Mouse (Mus musculus) CD4-positive naive resting alpha-beta T cell, adult 57 days (primary cell): Measurements from ENCODE around the gene Atp1a3. TPM values are rescaled to one million over a fixed set of nuclear protein-coding genes. Genes with fewer than 3 reads are reported as not detected.

Experiments used
- total RNA-seq: library from RNA; stranded (reverse); gene quantifications from one replicate; pipeline ENCODE4 v1.2.4, GENCODE M21; 2023

Gene Atp1a3
- 17.4 TPM for total RNA-seq

DNA sequence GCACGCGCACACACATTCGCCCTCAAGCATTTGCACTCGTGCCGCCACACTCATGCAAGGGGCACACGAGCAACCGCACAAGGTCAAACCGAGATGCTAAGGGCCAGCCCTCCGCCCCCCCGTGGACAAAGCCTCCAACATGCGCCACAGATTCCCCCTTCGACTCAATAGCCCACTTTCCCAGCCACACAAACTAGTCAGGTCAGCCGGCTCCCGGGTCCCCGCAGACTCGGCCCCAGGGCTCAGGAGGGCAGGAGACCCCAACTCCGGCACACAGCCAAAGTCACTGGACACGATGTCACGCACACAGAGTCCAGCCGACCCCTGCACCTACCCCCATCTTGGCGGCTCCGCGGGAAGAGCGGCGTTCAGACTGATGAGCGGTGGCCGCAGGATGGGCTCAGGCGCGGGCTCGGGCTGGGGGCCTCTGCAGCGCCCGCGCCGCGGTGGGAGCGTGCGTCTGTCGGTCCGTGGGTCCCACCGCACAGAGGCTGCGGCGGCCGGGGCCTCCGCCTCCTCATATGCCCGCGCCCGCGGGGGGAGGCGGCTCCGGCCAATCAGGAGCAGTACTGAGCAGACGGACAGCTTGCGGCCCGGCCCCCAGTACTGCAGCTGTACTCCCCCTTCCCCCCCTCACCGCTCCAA is at the start of gene Atp1a3:
Gene Atp1a3, minus strand, starts transcription at position 538 of the 645 bp plus-strand sequence.

GRCm38 (mm10) chr7:24971972-24972893 is 33.5 kb downstream of the Atp1a3 start, which contains the start of gene Rabac1:
Gene Rabac1 (minus strand): TSS chr7:24972754.

DNA sequence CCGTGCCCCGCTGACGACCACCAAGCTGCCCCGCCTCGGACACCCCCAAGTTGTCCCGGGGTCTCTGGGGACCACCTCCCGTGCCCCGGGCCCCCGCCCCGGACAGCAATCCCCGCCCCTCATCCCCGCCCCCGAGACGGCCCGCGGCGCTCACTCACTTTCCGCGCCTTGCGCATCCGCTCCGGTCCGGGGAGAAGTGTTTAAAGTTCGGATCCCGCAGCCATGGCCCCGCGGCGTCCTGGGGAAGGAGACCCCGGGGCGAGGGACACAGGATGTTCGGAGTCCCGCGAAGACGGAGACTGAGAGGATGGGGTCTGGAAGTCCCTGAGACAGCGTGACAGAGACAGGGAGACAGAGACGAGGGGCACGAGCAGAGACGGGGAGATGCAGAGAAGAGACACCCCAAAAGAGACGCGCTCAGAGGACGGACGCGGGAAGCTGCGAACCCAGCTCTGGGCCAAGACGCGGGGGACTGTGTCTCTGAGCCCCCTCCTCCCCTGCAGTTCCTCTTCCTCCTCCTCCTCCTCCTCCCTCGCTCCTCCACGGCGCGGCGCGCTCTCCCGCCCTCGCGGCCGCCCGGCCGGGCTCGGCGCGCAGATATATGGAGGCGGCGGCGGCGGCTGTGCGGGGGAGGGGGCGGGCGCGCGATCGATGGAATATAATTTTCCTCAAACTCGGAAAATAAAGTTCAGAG is 61.4 kb downstream of the Atp1a3 start, which contains the start of gene Gm4881:
Gene Gm4881, minus strand, starts transcription at position 238 of the 694 bp plus-strand sequence.

Other genes starting within 250 kb of the Atp1a3 start
- gene Cd177, start 245.6 kb downstream of the Atp1a3 start, total RNA-seq = 1.5 TPM
- not detected for gene Ceacam10, start 228.8 kb downstream of the Atp1a3 start, total RNA-seq
- gene Gm9844, start 143.7 kb downstream of the Atp1a3 start, total RNA-seq = 7.4 TPM
- gene Lypd4, start 136.0 kb downstream of the Atp1a3 start, total RNA-seq = not detected
- gene Dmrtc2, start 135.9 kb downstream of the Atp1a3 start, total RNA-seq = not detected
- 3,104 TPM for gene Rps19, start 121.6 kb downstream of the Atp1a3 start, total RNA-seq
- 52.2 TPM for gene Cd79a, start 108.6 kb downstream of the Atp1a3 start, total RNA-seq
- 1,864 TPM for gene Arhgef1, start 103.0 kb downstream of the Atp1a3 start, total RNA-seq
- not detected for gene Gm4881, start 61.5 kb downstream of the Atp1a3 start, total RNA-seq
- gene Rabac1, start 33.2 kb downstream of the Atp1a3 start, total RNA-seq = 302 TPM
- gene Grik5, start 66.4 kb upstream of the Atp1a3 start, total RNA-seq = 5.6 TPM
- gene Zfp574, start 66.6 kb upstream of the Atp1a3 start, total RNA-seq = 21.9 TPM
- gene Pou2f2, start 173.8 kb upstream of the Atp1a3 start, total RNA-seq = 16.6 TPM
- gene Dedd2, start 214.7 kb upstream of the Atp1a3 start, total RNA-seq = 100 TPM
- gene Zfp526, start 215.5 kb upstream of the Atp1a3 start, total RNA-seq = 18.2 TPM
- gene Gsk3a, start 231.9 kb upstream of the Atp1a3 start, total RNA-seq = 84.8 TPM
- gene Erf, start 244.8 kb upstream of the Atp1a3 start, total RNA-seq = 41.5 TPM